Mouse (Mus musculus) spleen, adult 12 weeks (tissue): ENCODE results near the gene Smarcal1.

ENCODE experiments used
- DNase-seq: peaks from one replicate; pipeline ENCODE4 v3.0.0; 2022; ENCODE audit warnings: low spot score

Smarcal1 gene

GRCm38 (mm10) chr1:72590636-72591035, 7.6 kb downstream of the Smarcal1 start:
- no peak for DNase-seq

- no peak for DNase-seq
Measured at GRCm38 (mm10) chr1:72592350-72592749, 9.3 kb downstream of the Smarcal1 start.

- DNase-seq = no peak
Measured at GRCm38 (mm10) chr1:72593340-72593951, 10.4 kb downstream of the Smarcal1 start.

- DNase-seq = no peak
Measured at GRCm38 (mm10) chr1:72595686-72596085, 12.6 kb downstream of the Smarcal1 start.

- DNase-seq = no peak
Measured at GRCm38 (mm10) chr1:72596231-72596630, 13.2 kb downstream of the Smarcal1 start.

- no peak for DNase-seq
Measured at GRCm38 (mm10) chr1:72599146-72600101, 16.4 kb downstream of the Smarcal1 start.

- no peak for DNase-seq
Measured at GRCm38 (mm10) chr1:72600778-72601177, 17.7 kb downstream of the Smarcal1 start.

GRCm38 (mm10) chr1:72601233-72601632, 18.2 kb downstream of the Smarcal1 start:
- DNase-seq = no peak

- no peak for DNase-seq
Measured at GRCm38 (mm10) chr1:72602186-72602585, 19.1 kb downstream of the Smarcal1 start.

GRCm38 (mm10) chr1:72602803-72603202, 19.8 kb downstream of the Smarcal1 start:
- no peak for DNase-seq

GRCm38 (mm10) chr1:72606186-72606673, 23.2 kb downstream of the Smarcal1 start:
- no peak for DNase-seq

GRCm38 (mm10) chr1:72609129-72609528, 26.1 kb downstream of the Smarcal1 start:
- DNase-seq = no peak

- DNase-seq = no peak
Measured at GRCm38 (mm10) chr1:72609887-72610877, 27.1 kb downstream of the Smarcal1 start.

GRCm38 (mm10) chr1:72612172-72612571, 29.1 kb downstream of the Smarcal1 start:
- DNase-seq = no peak

- DNase-seq = no peak
Measured at GRCm38 (mm10) chr1:72635221-72635620, 52.2 kb downstream of the Smarcal1 start.

GRCm38 (mm10) chr1:72640658-72641410, 57.8 kb downstream of the Smarcal1 start:
- DNase-seq = no peak

GRCm38 (mm10) chr1:72673070-72673469, 90.0 kb downstream of the Smarcal1 start:
- DNase-seq = no peak
